Mouse (Mus musculus) hindbrain, embryonic 15.5 days (tissue): ENCODE results near the gene Fars2. TPM values are rescaled to one million over a fixed set of nuclear protein-coding genes. Genes with fewer than 3 reads are reported as not detected.

ENCODE experiments used
- ATAC-seq: fragments of 200-750 bp; cut with Nextera tagmentation; 2 replicates; pipeline ENCODE4 v1.8.0; 2017; ENCODE audit warnings: low read depth, moderate number of reproducible peaks, moderate TSS enrichment; ENCODE audit not compliant: low FRiP score
- H3K27ac ChIP-seq: fragments of 300-500 bp; sonication (generic); replicated peaks from 2 replicates; pipeline ENCODE4 v1.5.1; 2015; ENCODE audit warnings: mild to moderate bottlenecking, inconsistent platforms
- H3K27me3 ChIP-seq: fragments of 300-500 bp; sonication (generic); 2 replicates; pipeline ENCODE4 v1.6.1; 2015; ENCODE audit warnings: control low read depth, inconsistent platforms
- H3K36me3 ChIP-seq: fragments of 300-500 bp; sonication (generic); 2 replicates; pipeline ENCODE4 v1.6.1; 2015; ENCODE audit warnings: control low read depth, inconsistent platforms
- H3K4me1 ChIP-seq: fragments of 300-500 bp; sonication (generic); replicated peaks from 2 replicates; pipeline ENCODE4 v1.6.1; 2015; ENCODE audit warnings: control low read depth, inconsistent platforms
- H3K4me2 ChIP-seq: fragments of 300-500 bp; sonication (generic); 2 replicates; pipeline ENCODE4 v1.6.1; 2015; ENCODE audit warnings: moderate library complexity, mild to moderate bottlenecking, inconsistent platforms
- H3K4me3 ChIP-seq: fragments of 300-500 bp; sonication (generic); 2 replicates; pipeline ENCODE4 v1.5.1; 2015; ENCODE audit warnings: mild to moderate bottlenecking, inconsistent platforms
- H3K9ac ChIP-seq: fragments of 300-500 bp; sonication (generic); 2 replicates; pipeline ENCODE4 v1.6.1; 2015; ENCODE audit warnings: inconsistent platforms
- H3K9me3 ChIP-seq: fragments of 300-500 bp; sonication (generic); 2 replicates; pipeline ENCODE4 v1.6.1; 2016; ENCODE audit warnings: control low read depth, inconsistent platforms
- WGBS: fragments of 180-500 bp; shearing (Covaris S2); methylation state at CpG from one replicate; pipeline ENCODE4 v1.1.7; 2015; 5-methylcytosine and 5-hydroxymethylcytosine counted together
- polyA plus RNA-seq: library from polyadenylated mRNA; unstranded; fragments of >200 nt; fragmentation: Nextera tagmentation; extraction: Ambion mirVana; gene quantifications from 2 replicates; pipeline ENCODE4 v1.2.1, GENCODE M21; 2015

Gene Fars2
- polyA plus RNA-seq, 1 experiment from 2014 or later, result 25.6 TPM

DNA sequence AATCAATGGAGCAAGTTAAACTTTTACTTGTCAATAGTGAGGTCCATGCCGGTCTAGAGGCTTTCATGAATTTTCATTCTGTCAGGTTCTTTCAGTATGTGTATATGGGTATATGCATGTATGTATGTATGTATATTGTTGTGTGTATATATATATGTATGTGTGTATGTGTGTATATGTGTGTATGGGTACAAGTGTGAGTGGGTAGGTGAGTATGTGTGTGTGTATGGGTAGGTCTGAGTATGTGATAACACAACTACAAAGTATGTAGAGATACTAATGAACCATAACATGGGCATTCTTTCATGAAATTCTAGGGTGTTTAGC, 504.1 kb downstream of the Fars2 start:
- no peak overlapping the region for H3K4me3 ChIP-seq
- no peak for ATAC-seq
- no peaks in the 10 kb centered on the region for H3K36me3 ChIP-seq
- H3K9ac ChIP-seq, result no peak overlapping the region
- H3K27me3 ChIP-seq, result no peaks in the 10 kb centered on the region
- H3K4me2 ChIP-seq, result no peak overlapping the region
- H3K27ac ChIP-seq, result no peak overlapping the region
- no peaks in the 10 kb centered on the region for H3K4me1 ChIP-seq
- 87% methylated on average over 1 of the region's 1 CpGs for WGBS
- H3K9me3 ChIP-seq, result no peaks in the 10 kb centered on the region

DNA sequence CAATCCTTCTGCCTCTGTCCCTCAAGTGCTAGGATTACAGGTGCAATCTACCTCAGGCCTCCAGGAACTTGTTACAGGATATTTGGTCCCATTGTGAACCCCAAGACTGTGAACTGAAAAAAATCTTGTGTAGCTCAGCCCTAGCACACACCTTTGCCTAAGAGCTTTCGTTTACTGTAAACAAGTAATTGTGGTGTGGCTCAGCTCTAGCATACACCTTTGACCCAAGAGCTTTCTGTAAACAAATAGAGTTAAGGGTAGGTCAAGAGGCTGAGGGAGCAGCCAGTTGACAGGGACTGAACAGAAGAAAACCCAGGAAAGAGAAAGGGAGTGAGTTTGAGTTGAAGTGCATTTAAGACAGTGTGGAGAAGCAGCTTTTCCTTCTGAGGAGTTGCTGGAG, 506.3 kb downstream of the Fars2 start:
- no peak for ATAC-seq
- no peak overlapping the region for H3K27ac ChIP-seq
- no peaks in the 10 kb centered on the region for H3K36me3 ChIP-seq
- WGBS, result 80% methylated on average over 1 of the region's 1 CpGs
- no peaks in the 10 kb centered on the region for H3K9me3 ChIP-seq
- no peak overlapping the region for H3K9ac ChIP-seq
- H3K4me1 ChIP-seq, result no peaks in the 10 kb centered on the region
- no peaks in the 10 kb centered on the region for H3K27me3 ChIP-seq
- no peak overlapping the region for H3K4me2 ChIP-seq
- H3K4me3 ChIP-seq, result no peak overlapping the region

DNA sequence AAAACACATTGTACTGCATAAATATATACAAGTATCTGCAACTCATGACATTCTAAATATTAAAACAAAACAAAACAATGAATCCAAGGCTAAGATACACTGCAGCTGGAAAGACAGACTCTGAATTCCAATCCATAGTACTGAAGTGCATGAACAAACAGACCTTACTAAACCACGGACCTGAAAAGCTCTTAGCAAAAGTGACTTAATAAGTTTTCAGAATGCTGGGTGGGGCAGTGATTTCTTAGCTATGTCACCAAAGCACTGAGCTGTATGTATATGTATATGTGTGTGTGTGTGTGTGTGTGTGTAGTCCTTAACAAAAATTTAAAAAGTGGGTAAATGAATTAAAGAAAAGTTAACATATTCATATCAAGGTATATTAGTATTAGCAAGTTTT, 511.9 kb downstream of the Fars2 start:
- ATAC-seq, result no peak
- Histone ChIP-seq H3K27me3 (no peaks in the 10 kb centered on the region), H3K4me2 (no peak overlapping the region), H3K4me3 (no peak overlapping the region), H3K36me3 (no peaks in the 10 kb centered on the region), H3K9me3 (no peaks in the 10 kb centered on the region), H3K27ac (no peak overlapping the region), H3K4me1 (no peaks in the 10 kb centered on the region), H3K9ac (no peak overlapping the region)
- 83% methylated on average over 1 of the region's 1 CpGs for WGBS

- H3K27me3 ChIP-seq, result no peaks in the 10 kb centered on the region
- H3K9ac ChIP-seq, result no peak overlapping the region
- no peak overlapping the region for H3K4me3 ChIP-seq
- WGBS, result 60% methylated on average over 7 of the region's 7 CpGs
- no peak overlapping the region for H3K27ac ChIP-seq
- H3K4me2 ChIP-seq, result no peak overlapping the region
- no peaks in the 10 kb centered on the region for H3K4me1 ChIP-seq
- no peaks in the 10 kb centered on the region for H3K36me3 ChIP-seq
- no peaks in the 10 kb centered on the region for H3K9me3 ChIP-seq
- no peak for ATAC-seq
Observed at GRCm38 (mm10) chr13:36648257-36648656, 531.0 kb downstream of the Fars2 start.

- no peak overlapping the region for H3K9ac ChIP-seq
- no peaks in the 10 kb centered on the region for H3K27me3 ChIP-seq
- no peak overlapping the region for H3K4me3 ChIP-seq
- H3K4me2 ChIP-seq, result no peak overlapping the region
- WGBS, result 79% methylated on average over 3 of the region's 3 CpGs
- ATAC-seq, result no peak
- no peak overlapping the region for H3K27ac ChIP-seq
- H3K36me3 ChIP-seq, result no peaks in the 10 kb centered on the region
- H3K9me3 ChIP-seq, result no peaks in the 10 kb centered on the region
- H3K4me1 ChIP-seq, result no peaks in the 10 kb centered on the region
Observed at GRCm38 (mm10) chr13:36654251-36654650, 537.0 kb downstream of the Fars2 start.

DNA sequence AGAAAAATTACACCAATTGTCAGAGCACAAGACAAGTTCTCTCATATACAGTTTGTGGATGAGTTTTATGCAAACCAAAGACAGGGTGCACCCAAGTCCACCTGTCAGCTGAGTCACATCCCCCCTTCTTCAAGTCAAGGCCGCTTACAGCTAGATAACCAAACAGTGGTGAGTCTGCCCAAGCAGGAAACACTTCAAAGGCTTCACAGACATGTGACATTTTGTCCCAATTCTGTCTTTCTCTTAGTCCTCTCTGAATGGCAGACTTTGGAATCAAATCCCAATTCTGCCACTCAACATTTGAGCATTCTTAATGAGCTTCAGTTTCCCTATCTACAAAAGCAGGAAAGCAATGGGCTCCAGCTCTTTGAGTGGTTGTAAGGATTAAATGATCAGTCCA, 562.1 kb downstream of the Fars2 start:
- H3K4me3 ChIP-seq, result no peak overlapping the region
- no peak for ATAC-seq
- no peak overlapping the region for H3K4me2 ChIP-seq
- 85% methylated on average over 1 of the region's 1 CpGs for WGBS
- no peaks in the 10 kb centered on the region for H3K36me3 ChIP-seq
- no peak overlapping the region for H3K9ac ChIP-seq
- no peak overlapping the region for H3K27ac ChIP-seq
- H3K9me3 ChIP-seq, result no peaks in the 10 kb centered on the region
- H3K4me1 ChIP-seq, result no peaks in the 10 kb centered on the region
- no peaks in the 10 kb centered on the region for H3K27me3 ChIP-seq

GRCm38 (mm10) chr13:36680690-36681355, 563.6 kb downstream of the Fars2 start:
- no peak for ATAC-seq
- no peaks in the 10 kb centered on the region for H3K36me3 ChIP-seq
- no peak overlapping the region for H3K4me3 ChIP-seq
- H3K9ac ChIP-seq, result no peak overlapping the region
- H3K4me2 ChIP-seq, result no peak overlapping the region
- H3K4me1 ChIP-seq, result no peaks in the 10 kb centered on the region
- 88% methylated on average over 8 of the region's 8 CpGs for WGBS
- H3K9me3 ChIP-seq, result no peaks in the 10 kb centered on the region
- no peaks in the 10 kb centered on the region for H3K27me3 ChIP-seq
- no peak overlapping the region for H3K27ac ChIP-seq

- no peak overlapping the region for H3K4me2 ChIP-seq
- H3K4me1 ChIP-seq, result no peaks in the 10 kb centered on the region
- H3K4me3 ChIP-seq, result no peak overlapping the region
- no peak overlapping the region for H3K9ac ChIP-seq
- no peaks in the 10 kb centered on the region for H3K36me3 ChIP-seq
- no peaks in the 10 kb centered on the region for H3K27me3 ChIP-seq
- no peaks in the 10 kb centered on the region for H3K9me3 ChIP-seq
- H3K27ac ChIP-seq, result no peak overlapping the region
- WGBS, result 83% methylated on average over 4 of the region's 4 CpGs
- ATAC-seq, result no peak
Observed at GRCm38 (mm10) chr13:36683581-36683980, 566.4 kb downstream of the Fars2 start.

GRCm38 (mm10) chr13:36695516-36696201, 578.4 kb downstream of the Fars2 start:
- Histone ChIP-seq H3K36me3 (no peaks in the 10 kb centered on the region), H3K27me3 (no peaks in the 10 kb centered on the region), H3K9ac (no peak overlapping the region), H3K4me3 (no peak overlapping the region), H3K9me3 (no peaks in the 10 kb centered on the region), H3K27ac (no peak overlapping the region), H3K4me2 (no peak overlapping the region), H3K4me1 (no peaks in the 10 kb centered on the region)
- no peak for ATAC-seq
- 64% methylated on average over 7 of the region's 7 CpGs for WGBS

DNA sequence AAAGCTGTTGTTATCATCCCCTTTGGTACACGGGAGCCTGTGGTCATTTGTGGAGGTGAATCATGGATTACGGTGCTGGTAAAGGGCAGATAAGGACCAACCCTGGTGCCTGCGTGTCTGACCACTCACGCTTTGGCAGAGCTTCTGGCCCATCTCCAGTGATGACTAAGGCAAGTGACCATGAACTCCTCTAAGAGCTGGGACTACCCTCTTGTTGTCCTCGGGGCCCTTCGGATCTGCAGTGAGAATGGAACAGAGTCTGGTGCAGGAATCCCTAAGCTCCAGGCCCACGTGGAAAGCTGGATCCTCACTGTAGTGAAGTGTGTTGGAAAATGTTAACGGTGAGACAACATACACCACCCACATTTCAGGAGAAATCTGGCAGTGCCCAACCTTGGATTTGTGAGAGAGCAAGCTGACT, 579.1 kb downstream of the Fars2 start:
- no peak for ATAC-seq
- Histone ChIP-seq H3K9me3 (no peaks in the 10 kb centered on the region), H3K36me3 (no peaks in the 10 kb centered on the region), H3K27me3 (no peaks in the 10 kb centered on the region), H3K4me2 (no peak overlapping the region), H3K4me1 (no peaks in the 10 kb centered on the region), H3K9ac (no peak overlapping the region), H3K27ac (no peak overlapping the region), H3K4me3 (no peak overlapping the region)
- WGBS, result 91% methylated on average over 8 of the region's 8 CpGs

DNA sequence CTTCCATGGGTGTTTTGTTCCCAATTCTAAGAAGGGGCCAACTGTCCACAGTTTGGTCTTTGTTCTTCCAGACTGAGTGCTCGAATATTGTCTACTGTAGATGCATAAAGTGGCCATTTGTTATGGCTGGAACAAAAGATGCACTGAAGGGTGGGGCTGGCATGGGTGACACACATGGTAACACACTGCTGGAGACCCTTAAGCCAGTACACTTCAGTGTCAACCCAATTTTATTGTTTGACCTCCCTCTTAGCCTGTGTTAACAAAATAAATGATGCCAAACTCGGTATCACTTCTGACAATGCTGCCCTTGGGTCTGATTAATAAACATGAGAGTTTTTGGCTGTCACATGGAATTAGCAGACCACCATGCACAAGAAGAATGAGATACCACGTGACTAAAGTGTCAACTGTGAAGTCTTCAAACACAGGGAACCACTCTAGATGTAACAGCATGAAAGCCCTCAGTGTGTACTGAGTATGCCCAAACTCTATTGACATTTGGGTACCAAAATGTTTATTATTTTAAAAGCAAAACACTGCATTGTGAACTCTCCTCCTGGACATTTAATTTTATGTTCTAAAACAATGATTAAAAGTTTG, 590.0 kb downstream of the Fars2 start:
- H3K36me3 ChIP-seq, result no peaks in the 10 kb centered on the region
- no peak overlapping the region for H3K9ac ChIP-seq
- no peak for ATAC-seq
- H3K4me1 ChIP-seq, result no peaks in the 10 kb centered on the region
- 15% methylated on average over 3 of the region's 3 CpGs for WGBS
- H3K27me3 ChIP-seq, result no peaks in the 10 kb centered on the region
- H3K4me3 ChIP-seq, result no peak overlapping the region
- H3K4me2 ChIP-seq, result no peak overlapping the region
- H3K27ac ChIP-seq, result no peak overlapping the region
- no peaks in the 10 kb centered on the region for H3K9me3 ChIP-seq

DNA sequence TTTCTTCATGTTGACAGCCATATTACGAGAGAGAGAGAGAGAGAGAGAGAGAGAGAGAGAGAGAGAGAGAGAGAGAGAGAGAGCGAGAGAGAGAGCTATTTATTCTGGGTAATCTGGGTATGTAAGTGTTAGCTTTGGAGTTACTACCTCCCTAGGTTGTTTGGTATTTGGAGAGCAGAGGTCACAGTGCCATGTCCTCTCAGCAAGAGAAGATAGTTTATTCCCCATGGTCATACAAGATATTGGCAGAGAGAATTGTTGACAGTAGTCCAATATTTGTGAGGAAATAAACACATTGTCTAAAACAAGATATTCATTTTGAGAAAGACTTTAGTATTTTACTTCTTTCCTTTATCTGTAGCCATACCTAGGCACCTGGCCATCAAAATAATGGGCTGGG, 596.9 kb downstream of the Fars2 start:
- H3K4me1 ChIP-seq, result no peaks in the 10 kb centered on the region
- no peak overlapping the region for H3K27ac ChIP-seq
- H3K36me3 ChIP-seq, result no peaks in the 10 kb centered on the region
- no peak for ATAC-seq
- no peak overlapping the region for H3K4me2 ChIP-seq
- WGBS, result 79% methylated on average over 2 of the region's 2 CpGs
- no peak overlapping the region for H3K9ac ChIP-seq
- no peaks in the 10 kb centered on the region for H3K27me3 ChIP-seq
- no peaks in the 10 kb centered on the region for H3K9me3 ChIP-seq
- no peak overlapping the region for H3K4me3 ChIP-seq
